ENCODE assay signal across 9 mouse cellular contexts in genomic region chr15:103313495-103314095, GRCm38 (mm10). TPM values are rescaled to one million over a fixed set of nuclear protein-coding genes. Genes with fewer than 3 reads are reported as not detected.
A peak's percentile ranks its signal among the peaks of the same experiment; 100 is the strongest.
DNase-seq lines count a peak whose midpoint lies in the region; ATAC-seq lines count a peak whose summit lies in the region.
"Had no signal": no experiment of that assay in that cellular context is flagged by ENCODE, and none has a peak within 500 bp of the region (broad histone marks: within the 10 kb centered on the region; RNA-seq: fewer than 3 reads in every experiment).

No protein-coding gene starts in this region.

- ATAC-seq in frontal cortex, adult (ENCODE audit: low TSS enrichment): peak; percentile 48
- ATAC-seq in embryonic facial prominence, embryonic 11.5 days (replicated peaks; ENCODE audit: insufficient number of reproducible peaks, low FRiP score, low TSS enrichment, low read depth): no peak
- peak; percentile 15 for ATAC-seq in midbrain, embryonic 11.5 days (ENCODE audit: low FRiP score)

- no peaks in the 10 kb centered on the region for H3K9me3 ChIP-seq in embryonic facial prominence, embryonic 11.5 days (replicated peaks; ENCODE audit: control insufficient read depth, low read length)
- no peaks in the 10 kb centered on the region for H3K9me3 ChIP-seq in midbrain, embryonic 11.5 days (ENCODE audit: control insufficient read depth, low read length)

- no peaks in the 10 kb centered on the region for H3K27me3 ChIP-seq in embryonic facial prominence, embryonic 11.5 days (ENCODE audit: control insufficient read depth, insufficient read depth, low read length)
- H3K27me3 ChIP-seq in midbrain, embryonic 11.5 days (ENCODE audit: control insufficient read depth, insufficient read depth, low read length): no peaks in the 10 kb centered on the region; the same call in 1 of the 2 replicates

- no peak overlapping the region for H3K4me3 ChIP-seq in embryonic facial prominence, embryonic 11.5 days (ENCODE audit: low read depth, low read length)
- peak overlapping the region; percentile 15; the same call in 1 of the 2 replicates for H3K4me3 ChIP-seq in midbrain, embryonic 11.5 days (ENCODE audit: low read depth, low read length)

- peaks cover 2% of the 10 kb centered on the region for H3K4me1 ChIP-seq in embryonic facial prominence, embryonic 11.5 days (ENCODE audit: control insufficient read depth, insufficient read depth, low read length)
- peaks cover 16% of the 10 kb centered on the region for H3K4me1 ChIP-seq in midbrain, embryonic 11.5 days (ENCODE audit: control insufficient read depth, insufficient read depth, low read length)

- intact Hi-C loops in heart, postnatal 36 days (cut with DNase I): no loop called here
- intact Hi-C loops in left cerebral cortex, postnatal 25 days (cut with DNase I): no loop called here

- H3K36me3 ChIP-seq in embryonic facial prominence, embryonic 11.5 days (replicated peaks; ENCODE audit: control insufficient read depth, insufficient read depth, low read depth, low read length): peaks cover 7% of the 10 kb centered on the region
- H3K36me3 ChIP-seq in midbrain, embryonic 11.5 days (ENCODE audit: control insufficient read depth, insufficient read depth, low read length): peaks cover 7% of the 10 kb centered on the region; the same call in 1 of the 2 replicates

- no peak overlapping the region for H3K27ac ChIP-seq in embryonic facial prominence, embryonic 11.5 days (replicated peaks; ENCODE audit: low read depth, low read length)
- no peak overlapping the region; the same call in 1 of the 2 replicates for H3K27ac ChIP-seq in midbrain, embryonic 11.5 days (ENCODE audit: low read depth, low read length)

- peak overlapping the region; percentile 55; the same call in 1 of the 2 replicates for H3K4me2 ChIP-seq in embryonic facial prominence, embryonic 11.5 days (ENCODE audit: low read depth, low read length)
- peak overlapping the region; percentile 47 for H3K4me2 ChIP-seq in midbrain, embryonic 11.5 days

- no peak for DNase-seq in frontal cortex, postnatal 25 days (ENCODE audit: low spot score in 2 of 2)
- peak; percentile 89 for DNase-seq in NIH3T3 (ENCODE audit: low read depth)
- peak; percentile 90 for DNase-seq in embryonic facial prominence, embryonic 11.5 days (ENCODE audit: low spot score)
- DNase-seq in heart, postnatal 36 days: peak; percentile 54 to 56
- DNase-seq in left cerebral cortex, postnatal 25 days (ENCODE audit: low spot score in 2 of 2): peak; percentile 67 to 74
- peak; percentile 95 for DNase-seq in midbrain, embryonic 11.5 days (ENCODE audit: low spot score, missing footprints)
- DNase-seq in thymus, postnatal 0 days (ENCODE audit: low spot score): peak; percentile 67

- 13% methylated on average over 18 of the region's 18 CpGs for WGBS in embryonic facial prominence, embryonic 11.5 days
- WGBS in midbrain, embryonic 11.5 days: 13% methylated on average over 18 of the region's 18 CpGs

- H3K9ac ChIP-seq in embryonic facial prominence, embryonic 11.5 days (replicated peaks; ENCODE audit: low read length): no peak overlapping the region; the same call in 1 of the 2 replicates
- peak overlapping the region; percentile 59; the same call in 1 of the 2 replicates for H3K9ac ChIP-seq in midbrain, embryonic 11.5 days (ENCODE audit: low read length)

RNA-seq across cellular contexts. Expression of gene Gpr84, which starts 3.2 kb away (rescaled TPM):
- polyA plus RNA-seq in embryonic facial prominence, embryonic 11.5 days (2014; fragmentation: Nextera tagmentation; extraction: Ambion mirVana): not detected in 2 replicates
- not detected for total RNA-seq in heart, postnatal 36 days (2021)
- total RNA-seq in left cerebral cortex, postnatal 25 days (2021): under 1 TPM; 0.69 to 0.94 TPM
- 0.12 and 0.23 TPM in 2 replicates for polyA plus RNA-seq in midbrain, embryonic 11.5 days (2014; fragmentation: Nextera tagmentation; extraction: Ambion mirVana)
- 0.06 TPM in 1 of 2 replicates, not detected in the other for polyA plus RNA-seq in thymus, postnatal 0 days (2015; fragmentation: Nextera tagmentation; extraction: Ambion mirVana)

RNA-seq across cellular contexts. Expression of gene Zfp385a, which starts 26.3 kb away (rescaled TPM):
- 12.2 and 16.6 TPM in 2 replicates for polyA plus RNA-seq in embryonic facial prominence, embryonic 11.5 days (2014; fragmentation: Nextera tagmentation; extraction: Ambion mirVana)
- 10 to 100 TPM; 12.9 to 13.0 TPM for total RNA-seq in heart, postnatal 36 days (2021)
- total RNA-seq in left cerebral cortex, postnatal 25 days (2021): 10 to 100 TPM; 62.4 to 64.8 TPM
- polyA plus RNA-seq in midbrain, embryonic 11.5 days (2014; fragmentation: Nextera tagmentation; extraction: Ambion mirVana): 19.4 and 24.3 TPM in 2 replicates
- polyA plus RNA-seq in thymus, postnatal 0 days (2015; fragmentation: Nextera tagmentation; extraction: Ambion mirVana): 5.0 and 6.0 TPM in 2 replicates

RNA-seq across cellular contexts. Expression of gene Copz1, which starts 41.1 kb away (rescaled TPM):
- polyA plus RNA-seq in embryonic facial prominence, embryonic 11.5 days (2014; fragmentation: Nextera tagmentation; extraction: Ambion mirVana): 327 and 331 TPM in 2 replicates
- total RNA-seq in heart, postnatal 36 days (2021): 10 to 100 TPM; 56.6 to 56.9 TPM
- total RNA-seq in left cerebral cortex, postnatal 25 days (2021): 100 to 1,000 TPM; 101 to 102 TPM
- polyA plus RNA-seq in midbrain, embryonic 11.5 days (2014; fragmentation: Nextera tagmentation; extraction: Ambion mirVana): 286 and 307 TPM in 2 replicates
- polyA plus RNA-seq in thymus, postnatal 0 days (2015; fragmentation: Nextera tagmentation; extraction: Ambion mirVana): 188 and 210 TPM in 2 replicates

RNA-seq across cellular contexts. Expression of gene Itga5, which starts 53.0 kb away (rescaled TPM):
- 24.6 and 29.6 TPM in 2 replicates for polyA plus RNA-seq in embryonic facial prominence, embryonic 11.5 days (2014; fragmentation: Nextera tagmentation; extraction: Ambion mirVana)
- total RNA-seq in heart, postnatal 36 days (2021): 10 to 100 TPM; 46.1 to 47.1 TPM
- 1 to 10 TPM; 2.3 to 5.4 TPM for total RNA-seq in left cerebral cortex, postnatal 25 days (2021)
- polyA plus RNA-seq in midbrain, embryonic 11.5 days (2014; fragmentation: Nextera tagmentation; extraction: Ambion mirVana): 15.9 and 18.1 TPM in 2 replicates
- polyA plus RNA-seq in thymus, postnatal 0 days (2015; fragmentation: Nextera tagmentation; extraction: Ambion mirVana): 9.6 and 10.5 TPM in 2 replicates

RNA-seq across cellular contexts. Expression of gene Nfe2, which starts 55.4 kb away (rescaled TPM):
- 5.4 and 8.0 TPM in 2 replicates for polyA plus RNA-seq in embryonic facial prominence, embryonic 11.5 days (2014; fragmentation: Nextera tagmentation; extraction: Ambion mirVana)
- total RNA-seq in heart, postnatal 36 days (2021): under 1 TPM; 0.67 to 0.73 TPM
- total RNA-seq in left cerebral cortex, postnatal 25 days (2021): not detected
- 6.8 and 6.9 TPM in 2 replicates for polyA plus RNA-seq in midbrain, embryonic 11.5 days (2014; fragmentation: Nextera tagmentation; extraction: Ambion mirVana)
- 8.0 and 9.1 TPM in 2 replicates for polyA plus RNA-seq in thymus, postnatal 0 days (2015; fragmentation: Nextera tagmentation; extraction: Ambion mirVana)
- total RNA-seq: left cerebral cortex, adult 8-10 months had no signal

Comparison
In these comparisons a context has a peak if more than half of its experiments do, and no peak if none do; other contexts are left out.
1. DNase-seq: peak in NIH3T3 (single experiment), embryonic facial prominence, embryonic 11.5 days (single experiment), heart, postnatal 36 days (2 of 2), left cerebral cortex, postnatal 25 days (2 of 2), midbrain, embryonic 11.5 days (single experiment) and thymus, postnatal 0 days (single experiment); none in frontal cortex, postnatal 25 days (0 of 2).